In genomic region chr3:127322870-127323269, GRCm38 (mm10) we compare ENCODE assay signal across 8 mouse cellular contexts.
DNase-seq lines count a peak whose midpoint lies in the region; ATAC-seq and TF ChIP-seq lines count a peak whose summit lies in the region.

No protein-coding gene starts in this region.

- no peaks in the 10 kb centered on the region for H3K4me1 ChIP-seq in hindbrain, embryonic 14.5 days (replicated peaks; ENCODE audit: control insufficient read depth, insufficient read depth, low read length)
- H3K4me1 ChIP-seq in hindbrain, embryonic 12.5 days, result no peaks in the 10 kb centered on the region
- no peaks in the 10 kb centered on the region for H3K4me1 ChIP-seq in E14TG2a.4 (replicated peaks; ENCODE audit: low read depth, low read length)

- no peak overlapping the region for H3K4me2 ChIP-seq in hindbrain, embryonic 14.5 days (replicated peaks)
- no peak overlapping the region for H3K4me2 ChIP-seq in hindbrain, embryonic 12.5 days (replicated peaks)

- no peak overlapping the region for H3K9ac ChIP-seq in hindbrain, embryonic 14.5 days
- no peak overlapping the region for H3K9ac ChIP-seq in hindbrain, embryonic 12.5 days

- no peaks in the 10 kb centered on the region for H3K27me3 ChIP-seq in hindbrain, embryonic 14.5 days (ENCODE audit: control insufficient read depth, insufficient read depth, low read length)
- no peaks in the 10 kb centered on the region for H3K27me3 ChIP-seq in hindbrain, embryonic 12.5 days
- H3K27me3 ChIP-seq in E14TG2a.4 (ENCODE audit: insufficient read depth, low read length), result no peaks in the 10 kb centered on the region

- no peaks in the 10 kb centered on the region for H3K36me3 ChIP-seq in hindbrain, embryonic 14.5 days (replicated peaks; ENCODE audit: control insufficient read depth, insufficient read depth)
- H3K36me3 ChIP-seq in hindbrain, embryonic 12.5 days, result no peaks in the 10 kb centered on the region
- H3K36me3 ChIP-seq in E14TG2a.4 (ENCODE audit: insufficient read depth, low read length), result no peaks in the 10 kb centered on the region

- peak; percentile 84 for DNase-seq in hindbrain, embryonic 14.5 days (ENCODE audit: low spot score)
- peak; percentile 6 for DNase-seq in 3134 (ENCODE audit: extremely low read depth, insufficient read length, low spot score)
- peak; percentile 67 for DNase-seq in cerebellum, adult 8-10 months
- DNase-seq in hindlimb bud, embryonic 11.5 days (ENCODE audit: extremely low spot score, low read depth, low spot score), result peak; percentile 69
- DNase-seq in lung, postnatal 10 days, result peak; percentile 59
- DNase-seq in urinary bladder, postnatal 36 days (ENCODE audit: low spot score in 2 of 2), result no peak

- no peak for ATAC-seq in hindbrain, embryonic 14.5 days (ENCODE audit: low FRiP score)
- no peak for ATAC-seq in hindbrain, embryonic 12.5 days (ENCODE audit: low FRiP score)

- peak; percentile 29 for TF ChIP-seq CTCF in E14TG2a.4 (conservative IDR thresholded peaks at IDR 0.05; ENCODE audit: low read length)

- H3K4me3 ChIP-seq in hindbrain, embryonic 14.5 days (replicated peaks; ENCODE audit: low read length), result no peak overlapping the region
- H3K4me3 ChIP-seq in hindbrain, embryonic 12.5 days, result no peak overlapping the region
- no peak overlapping the region for H3K4me3 ChIP-seq in E14TG2a.4 (replicated peaks; ENCODE audit: low read length)

- no peak overlapping the region for H3K27ac ChIP-seq in hindbrain, embryonic 14.5 days
- no peak overlapping the region for H3K27ac ChIP-seq in hindbrain, embryonic 12.5 days

- H3K9me3 ChIP-seq in hindbrain, embryonic 14.5 days (ENCODE audit: control insufficient read depth, low read length), result no peaks in the 10 kb centered on the region
- no peaks in the 10 kb centered on the region for H3K9me3 ChIP-seq in hindbrain, embryonic 12.5 days (replicated peaks)
- H3K9me3 ChIP-seq in E14TG2a.4 (ENCODE audit: low read length), result no peaks in the 10 kb centered on the region

Comparison
In these comparisons a context has a peak if more than half of its experiments do, and no peak if none do; other contexts are left out.
1. DNase-seq: peak in hindbrain, embryonic 14.5 days (single experiment), 3134 (single experiment), cerebellum, adult 8-10 months (single experiment), hindlimb bud, embryonic 11.5 days (single experiment) and lung, postnatal 10 days (single experiment); none in urinary bladder, postnatal 36 days (0 of 2).